Mouse (Mus musculus) midbrain, postnatal 0 days (tissue): ENCODE results near the gene Lrrc49. TPM values are rescaled to one million over a fixed set of nuclear protein-coding genes. Genes with fewer than 3 reads are reported as not detected.

ENCODE experiments used
- ATAC-seq: fragments of 200-750 bp; cut with Nextera tagmentation; 2 replicates; pipeline ENCODE4 v1.8.0; 2017; ENCODE audit warnings: moderate number of reproducible peaks, mild to moderate bottlenecking, moderate TSS enrichment, moderate library complexity; ENCODE audit not compliant: low FRiP score
- DNase-seq: peaks from one replicate; pipeline ENCODE4 v3.0.0-alpha.2; 2015; ENCODE audit warnings: low spot score
- H3K27ac ChIP-seq: fragments of 300-500 bp; sonication (generic); 2 replicates; pipeline ENCODE4 v1.5.1; 2014; ENCODE audit warnings: low read depth, mild to moderate bottlenecking, low read length, mixed read lengths
- H3K27me3 ChIP-seq: fragments of 300-500 bp; sonication (generic); 2 replicates; pipeline ENCODE4 v1.6.1; 2014; ENCODE audit warnings: low read length, control low read depth, mixed read lengths; ENCODE audit not compliant: insufficient read depth
- H3K36me3 ChIP-seq: fragments of 300-500 bp; sonication (generic); 2 replicates; pipeline ENCODE4 v1.6.1; 2014; ENCODE audit warnings: low read length, control low read depth, mixed read lengths; ENCODE audit not compliant: insufficient read depth
- H3K4me1 ChIP-seq: fragments of 300-500 bp; sonication (generic); 2 replicates; pipeline ENCODE4 v1.6.1; 2014; ENCODE audit warnings: mild to moderate bottlenecking, control low read depth, antibody characterized with exemption, low read length, mixed read lengths; ENCODE audit not compliant: insufficient read depth
- H3K4me2 ChIP-seq: fragments of 300-500 bp; sonication (generic); 2 replicates; pipeline ENCODE4 v1.6.1; 2014; ENCODE audit warnings: low read depth, mild to moderate bottlenecking, low read length, mixed read lengths; ENCODE audit not compliant: poor library complexity, severe bottlenecking
- H3K4me3 ChIP-seq: fragments of 300-500 bp; sonication (generic); 2 replicates; pipeline ENCODE4 v1.5.1; 2014; ENCODE audit warnings: low read depth, mild to moderate bottlenecking, low read length, moderate library complexity
- H3K9ac ChIP-seq: fragments of 300-500 bp; sonication (generic); replicated peaks from 2 replicates; pipeline ENCODE4 v1.6.1; 2014; ENCODE audit warnings: mild to moderate bottlenecking, low read length, moderate library complexity, mixed read lengths; ENCODE audit not compliant: poor library complexity, severe bottlenecking
- H3K9me3 ChIP-seq: fragments of 300-500 bp; sonication (generic); 2 replicates; pipeline ENCODE4 v1.6.1; 2016; ENCODE audit warnings: low read length, control low read depth
- CTCF ChIP-seq: IDR thresholded peaks from 2 replicates; pipeline ENCODE4 v1.5.1; 2016; ENCODE audit warnings: antibody characterized with exemption, mild to moderate bottlenecking
- WGBS: fragments of 180-500 bp; shearing (Covaris S2); extraction: QIAGEN DNeasy Blood & Tissue Kit; methylation state at CpG from one replicate; pipeline ENCODE4 v1.1.7; 2014; 5-methylcytosine and 5-hydroxymethylcytosine counted together
- polyA plus RNA-seq: library from polyadenylated mRNA; unstranded; fragments of >200 nt; fragmentation: Nextera tagmentation; extraction: Ambion mirVana; gene quantifications from 2 replicates; pipeline ENCODE4 v1.2.1, GENCODE M21; 2015
- total RNA-seq: library from RNA; depleted of rRNA; stranded (reverse); fragments of >200 nt; gene quantifications from 2 replicates; pipeline ENCODE4 v1.2.3, GENCODE M21; 2014; rRNA removed

Lrrc49 gene
- 79.2 and 86.5 TPM in 2 replicates for total RNA-seq
- 69.2 and 72.0 TPM in 2 replicates for polyA plus RNA-seq

DNA sequence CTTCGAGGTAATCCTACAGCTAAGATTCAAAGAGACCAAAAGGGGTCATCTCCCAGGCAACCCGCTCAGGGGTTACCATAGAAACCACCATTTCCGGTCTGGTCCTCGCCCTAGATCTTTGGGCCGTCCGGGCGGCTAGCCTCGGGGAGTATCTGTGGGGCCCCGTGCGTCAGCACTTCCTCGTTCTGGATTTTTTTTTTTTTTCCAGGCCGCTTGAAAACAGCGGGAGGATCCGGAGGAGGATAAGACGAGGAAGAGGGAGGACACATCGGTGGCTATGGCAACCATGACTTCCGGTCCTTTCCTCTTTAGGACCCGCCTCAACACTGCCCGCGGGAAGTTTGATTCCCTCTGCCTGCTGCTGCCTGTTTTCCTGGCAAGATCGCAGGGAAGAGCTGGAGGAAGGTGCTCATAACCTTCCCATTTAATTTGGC is at the start of gene Lrrc49:
Gene Lrrc49, minus strand, starts transcription at position 268 of the 434 bp plus-strand sequence.
- H3K27ac ChIP-seq, result peak within 1 kb of the TSS; percentile 97
- DNase-seq, result peak; percentile 97
- peak within 1 kb of the TSS; percentile 70 for H3K9ac ChIP-seq
- under 1% methylated on average over 21 of the region's 21 CpGs for WGBS
- H3K4me1 ChIP-seq, result peaks cover 7% of the 10 kb centered on the region; the same call in 1 of the 2 replicates
- peak; percentile 95 for ATAC-seq
- no peak for TF ChIP-seq CTCF
- H3K27me3 ChIP-seq, result no peaks in the 10 kb centered on the region
- H3K4me2 ChIP-seq, result peak within 1 kb of the TSS; percentile 57
- peak within 1 kb of the TSS; percentile 58 for H3K4me3 ChIP-seq
- no peaks in the 10 kb centered on the region for H3K9me3 ChIP-seq
- H3K36me3 ChIP-seq, result peaks cover 7% of the 10 kb centered on the region; the same call in 1 of the 2 replicates

DNA sequence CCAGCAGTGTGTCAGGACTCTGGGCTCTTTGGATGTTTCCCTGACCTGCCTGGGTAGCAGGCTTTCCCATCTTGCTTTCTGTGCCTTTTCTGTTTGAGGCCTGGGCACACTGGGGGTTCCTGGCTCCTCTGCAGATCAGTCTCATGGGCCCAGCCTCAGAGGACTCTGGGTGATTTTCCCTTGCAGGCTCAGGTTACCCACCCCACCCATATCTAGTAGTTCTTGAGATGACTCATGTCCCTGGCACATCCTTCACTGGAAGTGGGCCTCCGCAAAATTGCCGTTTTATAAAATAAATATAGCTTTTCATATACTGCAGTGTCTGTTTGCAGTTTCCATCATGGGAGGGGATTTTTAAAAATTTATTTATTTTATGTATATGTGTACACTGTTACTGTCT is 46.4 kb upstream of the Lrrc49 start:
- Histone ChIP-seq H3K27ac (no peak overlapping the region), H3K9me3 (peaks cover 4% of the 10 kb centered on the region), H3K36me3 (peaks cover 20% of the 10 kb centered on the region), H3K27me3 (no peaks in the 10 kb centered on the region), H3K9ac (no peak overlapping the region), H3K4me2 (no peak overlapping the region), H3K4me3 (no peak overlapping the region), H3K4me1 (no peaks in the 10 kb centered on the region)
- TF ChIP-seq CTCF, result no peak
- no peak for ATAC-seq
- no peak for DNase-seq
- 98% methylated on average over 2 of the region's 2 CpGs for WGBS

GRCm38 (mm10) chr9:60724968-60725367 is 37.0 kb upstream of the Lrrc49 start:
- TF ChIP-seq CTCF, result no peak
- H3K4me1 ChIP-seq, result no peaks in the 10 kb centered on the region
- WGBS, result 95% methylated on average over 7 of the region's 7 CpGs
- no peak overlapping the region for H3K4me2 ChIP-seq
- H3K27ac ChIP-seq, result no peak overlapping the region
- peaks cover 18% of the 10 kb centered on the region for H3K36me3 ChIP-seq
- ATAC-seq (no peak), DNase-seq (no peak)
- no peaks in the 10 kb centered on the region for H3K27me3 ChIP-seq
- H3K4me3 ChIP-seq, result no peak overlapping the region
- H3K9me3 ChIP-seq, result no peaks in the 10 kb centered on the region
- no peak overlapping the region for H3K9ac ChIP-seq

DNA sequence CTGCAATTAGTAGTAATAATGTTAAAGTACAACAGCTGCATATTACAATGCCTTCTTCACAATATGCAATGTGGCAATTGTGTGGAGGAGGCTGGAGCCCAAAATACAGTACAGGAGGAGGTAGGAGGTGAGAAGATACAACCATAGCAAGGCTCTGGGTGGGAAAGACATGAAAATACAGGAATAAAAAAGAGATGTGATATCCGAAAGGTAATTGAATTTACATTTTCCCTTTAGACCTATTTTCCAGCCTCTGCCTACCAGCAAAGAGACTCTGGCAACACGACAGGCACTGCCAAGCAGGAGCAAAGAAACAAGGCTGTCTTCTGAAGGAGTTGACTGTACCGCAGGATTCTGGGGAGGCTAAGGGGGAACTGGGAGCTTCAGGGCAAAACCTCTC is 31.7 kb upstream of the Lrrc49 start:
- H3K27ac ChIP-seq, result no peak overlapping the region
- peaks cover 7% of the 10 kb centered on the region for H3K36me3 ChIP-seq
- ATAC-seq (no peak), DNase-seq (no peak)
- H3K9ac ChIP-seq, result no peak overlapping the region
- no peak for TF ChIP-seq CTCF
- WGBS, result 82% methylated on average over 3 of the region's 3 CpGs
- no peak overlapping the region for H3K4me3 ChIP-seq
- H3K9me3 ChIP-seq, result no peaks in the 10 kb centered on the region
- H3K4me2 ChIP-seq, result no peak overlapping the region
- H3K27me3 ChIP-seq, result no peaks in the 10 kb centered on the region
- H3K4me1 ChIP-seq, result peaks cover 5% of the 10 kb centered on the region; the same call in 1 of the 2 replicates

DNA sequence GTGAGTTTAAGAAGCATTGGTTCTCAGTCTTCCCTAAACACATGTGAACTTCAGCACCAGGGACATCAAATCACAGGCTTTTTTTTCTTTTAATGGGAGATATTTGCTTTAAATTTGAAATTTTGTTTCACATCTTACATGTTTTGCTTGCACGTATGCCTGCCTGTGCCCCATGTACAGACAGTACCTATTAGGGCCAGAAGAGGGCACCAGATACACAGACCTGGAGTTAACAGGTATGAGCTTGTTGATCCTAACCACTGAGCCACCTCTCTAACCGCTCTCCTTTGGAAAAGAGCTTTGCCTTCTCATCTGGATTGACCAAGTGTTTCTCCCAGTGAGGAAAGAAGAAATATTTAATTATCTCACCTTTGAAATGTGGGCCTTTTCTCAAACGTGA is 30.3 kb upstream of the Lrrc49 start:
- peaks cover 14% of the 10 kb centered on the region; the same call in 1 of the 2 replicates for H3K4me1 ChIP-seq
- H3K36me3 ChIP-seq, result no peaks in the 10 kb centered on the region
- H3K9ac ChIP-seq, result no peak overlapping the region
- no peak overlapping the region for H3K4me2 ChIP-seq
- no peak overlapping the region for H3K4me3 ChIP-seq
- DNase-seq (peak; percentile 46), ATAC-seq (no peak)
- H3K27ac ChIP-seq, result no peak overlapping the region
- WGBS, result 62% methylated on average over 3 of the region's 3 CpGs
- no peaks in the 10 kb centered on the region for H3K27me3 ChIP-seq
- peak; percentile 81 for TF ChIP-seq CTCF
- H3K9me3 ChIP-seq, result no peaks in the 10 kb centered on the region

- Histone ChIP-seq H3K27me3 (no peaks in the 10 kb centered on the region), H3K4me1 (peaks cover 14% of the 10 kb centered on the region; the same call in 1 of the 2 replicates), H3K27ac (no peak overlapping the region), H3K9me3 (no peaks in the 10 kb centered on the region), H3K4me3 (no peak overlapping the region), H3K9ac (no peak overlapping the region), H3K4me2 (no peak overlapping the region), H3K36me3 (no peaks in the 10 kb centered on the region)
- ATAC-seq (no peak), DNase-seq (peak; percentile 17)
- peak; percentile 59 for TF ChIP-seq CTCF
- 56% methylated on average over 5 of the region's 5 CpGs for WGBS
These were observed 27.9 kb upstream of the Lrrc49 start for GRCm38 (mm10) chr9:60715828-60716227.
